Mouse (Mus musculus): ENCODE measurements around the gene Ube2k.

The Ube2k gene

GRCm38 (mm10) chr5:65624340-65624739, 87.3 kb downstream of the Ube2k start:
- DNase-seq (ENCODE audit: low read depth, low spot score): no peak

- no peak for DNase-seq (ENCODE audit: low read depth, low spot score)
Observed at GRCm38 (mm10) chr5:65638896-65639295, 101.9 kb downstream of the Ube2k start.
